In genomic region chr5:139978525-139979276, GRCm38 (mm10) we compare ENCODE assay signal across 9 mouse cellular contexts.
DNase-seq lines count a peak whose midpoint lies in the region; ATAC-seq lines count a peak whose summit lies in the region.
"Had no signal": no experiment of that assay in that cellular context is flagged by ENCODE, and none has a peak within 500 bp of the region (broad histone marks: within the 10 kb centered on the region; RNA-seq: fewer than 3 reads in every experiment).

No protein-coding gene starts in this region.

- H3K4me2 ChIP-seq in midbrain, embryonic 16.5 days (ENCODE audit: low read length), result no peak overlapping the region; the same call in 1 of the 2 replicates
- H3K4me2 ChIP-seq: kidney, embryonic 15.5 days had no signal

- peak; percentile 45; the same call in 1 of the 2 replicates for ATAC-seq in midbrain, embryonic 16.5 days
- ATAC-seq in activated CD4-positive, CD25-positive, alpha-beta regulatory T cell, adult 4 months, result no peak

- no peak overlapping the region for H3K27ac ChIP-seq in midbrain, embryonic 16.5 days (ENCODE audit: low read length)
- H3K27ac ChIP-seq: kidney, embryonic 15.5 days had no signal

- 7% methylated on average over 13 of the region's 13 CpGs for WGBS in midbrain, embryonic 16.5 days

- no peaks in the 10 kb centered on the region for H3K9me3 ChIP-seq in midbrain, embryonic 16.5 days (replicated peaks; ENCODE audit: control insufficient read depth, low read length, poor library complexity, severe bottlenecking)
- H3K9me3 ChIP-seq: kidney, embryonic 15.5 days had no signal

- H3K27me3 ChIP-seq in midbrain, embryonic 16.5 days (ENCODE audit: control insufficient read depth, insufficient read depth, low read depth, low read length), result no peaks in the 10 kb centered on the region; the same call in 1 of the 2 replicates

- peak; percentile 38 to 43 for DNase-seq in frontal cortex, postnatal 36 days (ENCODE audit: low spot score in 2 of 2)
- no peak for DNase-seq in frontal cortex, postnatal 14 days (ENCODE audit: low spot score in 2 of 2)
- peak; percentile 46 for DNase-seq in ovary, postnatal 36 days (ENCODE audit: low spot score)
- DNase-seq in ovary, postnatal 10 days (ENCODE audit: low spot score), result no peak
- peak; percentile 23 for DNase-seq in embryo, embryonic 11.5 days (ENCODE audit: low read depth, low spot score)
- no peak for DNase-seq in cerebellum, postnatal 10 days

- peaks cover 13% of the 10 kb centered on the region for H3K4me1 ChIP-seq in midbrain, embryonic 16.5 days (ENCODE audit: control insufficient read depth, insufficient read depth, low read length)
- H3K4me1 ChIP-seq: kidney, embryonic 15.5 days had no signal

- H3K9ac ChIP-seq in midbrain, embryonic 16.5 days (ENCODE audit: low read depth, low read length), result no peak overlapping the region
- H3K9ac ChIP-seq: kidney, embryonic 15.5 days had no signal

- H3K36me3 ChIP-seq in midbrain, embryonic 16.5 days (ENCODE audit: control insufficient read depth, insufficient read depth, low read length), result no peaks in the 10 kb centered on the region
- H3K36me3 ChIP-seq: kidney, embryonic 15.5 days had no signal

- no peak overlapping the region for H3K4me3 ChIP-seq in midbrain, embryonic 16.5 days (ENCODE audit: low read depth, low read length)
- H3K4me3 ChIP-seq: kidney, embryonic 15.5 days had no signal

Comparison
In these comparisons a context has a peak if more than half of its experiments do, and no peak if none do; other contexts are left out.
1. DNase-seq: peak in frontal cortex, postnatal 36 days (2 of 2), ovary, postnatal 36 days (single experiment) and embryo, embryonic 11.5 days (single experiment); none in frontal cortex, postnatal 14 days (0 of 2), ovary, postnatal 10 days (single experiment) and cerebellum, postnatal 10 days (0 of 2).